Mouse (Mus musculus) right cerebral cortex, postnatal 10 days (tissue): ENCODE measurements around the gene Hand1.

Experiments
- DNase-seq, 2 experiments: peaks; one replicate each; pipeline ENCODE4 v3.0.0; 2021; ENCODE audit warnings: low spot score in 2 of 2

Hand1 gene

DNA sequence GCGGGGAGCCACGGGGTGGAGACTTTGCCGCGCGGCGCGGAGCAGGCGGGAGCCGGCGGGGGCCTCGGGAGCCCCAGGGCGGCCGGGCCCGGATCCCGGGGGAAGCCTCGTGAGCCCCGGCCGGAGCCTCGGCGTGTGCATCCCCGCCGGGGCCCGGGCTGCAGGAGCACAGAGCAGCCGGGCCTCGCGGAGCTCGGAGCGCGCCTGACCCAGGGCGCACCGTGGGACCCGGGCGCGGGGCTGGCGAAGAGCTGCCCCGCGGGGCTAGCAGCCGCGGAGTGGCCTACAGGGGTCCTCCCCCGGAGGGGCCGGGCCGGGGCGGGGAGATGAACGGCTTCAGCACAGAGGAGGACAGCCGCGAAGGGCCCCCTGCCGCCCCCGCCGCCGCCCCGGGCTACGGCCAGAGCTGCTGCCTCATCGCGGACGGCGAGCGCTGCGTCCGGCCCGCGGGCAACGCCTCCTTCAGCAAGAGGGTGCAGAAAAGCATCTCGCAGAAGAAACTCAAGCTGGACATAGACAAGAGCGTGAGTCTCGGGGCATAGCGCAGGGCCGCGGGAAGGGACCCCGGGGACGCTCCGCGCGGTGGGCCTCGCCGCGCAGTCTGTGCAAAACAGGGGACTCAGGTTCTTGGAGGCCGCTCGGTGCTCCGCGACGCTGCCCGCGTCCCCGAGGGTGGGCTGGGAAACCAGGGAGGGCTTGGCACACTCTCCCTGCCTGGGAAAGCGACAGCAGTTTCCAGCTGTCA, 30.7 kb downstream of the Hand1 start:
- peak; percentile 63 to 71 for DNase-seq

DNA sequence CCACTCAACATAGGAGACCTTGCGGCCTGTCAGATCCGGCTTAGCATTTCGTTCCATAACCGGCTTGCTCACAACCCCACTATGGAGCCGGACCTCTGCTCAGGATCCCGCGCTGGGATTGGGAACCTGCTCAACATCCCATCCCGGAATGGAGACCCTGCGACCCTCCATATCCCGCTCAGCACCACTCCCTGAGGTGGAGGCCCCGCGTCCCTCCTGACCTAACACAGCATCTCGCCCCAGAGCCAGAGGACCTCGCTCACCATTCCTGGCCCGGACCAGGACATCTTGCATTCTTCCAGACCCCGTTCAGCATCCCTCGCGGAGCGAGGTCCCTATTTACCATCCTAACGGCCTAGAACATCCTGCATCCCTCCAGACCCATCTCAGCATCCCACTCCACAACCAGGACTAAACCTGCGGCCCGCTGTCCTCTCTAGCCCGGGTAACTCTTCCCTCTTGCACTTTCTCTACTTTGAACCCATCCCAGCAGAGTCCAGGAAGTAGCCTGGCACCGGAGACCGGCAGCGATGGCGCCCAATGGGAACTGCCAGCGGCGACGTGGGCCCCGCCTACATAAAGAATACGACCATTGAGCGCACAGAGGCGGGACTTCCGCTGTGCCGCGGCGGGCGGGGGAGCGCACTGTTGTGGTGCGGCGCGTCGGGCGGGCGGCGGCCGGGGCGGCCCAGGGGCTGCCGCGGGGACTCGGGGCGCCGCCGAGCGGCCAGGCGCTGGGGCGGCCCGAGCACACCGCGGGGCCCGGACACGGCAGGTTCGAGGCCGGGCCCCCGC, 31.4 kb downstream of the Hand1 start, which contains the start of gene Sap30l:
Gene Sap30l, plus strand, starts transcription at position 667 of the 795 bp plus-strand sequence.
- peak; percentile 98 for DNase-seq

DNA sequence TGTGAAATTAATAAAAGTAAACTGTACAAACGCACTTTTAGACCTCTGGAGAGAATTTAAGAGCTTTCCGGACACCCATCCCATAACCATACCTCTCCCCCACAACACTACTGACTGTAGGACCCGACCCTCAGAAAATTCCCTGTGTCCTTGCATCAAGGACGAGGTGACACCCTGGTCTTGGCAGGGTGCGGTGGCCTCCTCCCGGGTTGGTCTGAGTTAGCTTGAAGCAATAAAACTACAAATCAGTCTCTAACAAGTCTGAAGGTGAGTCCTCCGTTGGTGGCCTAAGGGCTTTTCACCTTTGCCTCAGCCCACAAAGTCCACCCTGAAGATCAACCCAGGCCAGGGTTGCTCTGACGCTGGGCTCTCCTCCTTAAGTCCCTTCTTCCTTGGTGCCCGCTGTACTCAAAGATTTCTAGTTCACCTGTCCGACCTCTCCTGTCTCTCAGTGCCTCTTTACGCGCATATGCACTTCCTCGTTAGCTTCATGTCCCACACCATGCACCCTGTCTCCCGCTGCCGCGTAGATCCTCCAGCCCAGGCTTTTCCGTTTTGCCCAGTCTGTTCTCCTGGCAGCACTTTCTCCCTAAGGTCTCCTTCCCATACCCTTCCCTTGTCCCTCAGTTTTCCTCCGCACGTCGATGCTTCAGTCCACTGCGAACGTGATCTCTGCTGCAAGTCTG, 32.2 kb downstream of the Hand1 start:
- DNase-seq: no peak

DNA sequence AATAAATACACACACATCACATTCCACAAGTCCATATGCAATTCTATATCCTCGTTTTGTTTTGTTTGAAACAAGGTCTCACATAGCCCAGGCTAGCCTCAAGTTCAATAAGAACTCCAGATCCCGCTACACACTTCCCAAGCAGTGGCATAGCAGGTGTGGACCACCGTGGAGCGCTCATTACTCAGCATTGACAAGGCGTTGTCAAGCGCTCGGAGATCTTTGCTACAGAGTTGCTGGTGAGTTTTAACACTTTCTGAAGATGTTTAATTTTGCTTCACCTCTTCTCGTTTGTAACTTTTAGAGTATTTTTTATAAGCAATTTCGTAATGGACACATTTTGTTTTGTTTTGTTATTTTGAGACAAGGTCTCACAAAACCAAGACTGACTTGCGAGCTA, 33.2 kb downstream of the Hand1 start:
- DNase-seq: no peak

DNA sequence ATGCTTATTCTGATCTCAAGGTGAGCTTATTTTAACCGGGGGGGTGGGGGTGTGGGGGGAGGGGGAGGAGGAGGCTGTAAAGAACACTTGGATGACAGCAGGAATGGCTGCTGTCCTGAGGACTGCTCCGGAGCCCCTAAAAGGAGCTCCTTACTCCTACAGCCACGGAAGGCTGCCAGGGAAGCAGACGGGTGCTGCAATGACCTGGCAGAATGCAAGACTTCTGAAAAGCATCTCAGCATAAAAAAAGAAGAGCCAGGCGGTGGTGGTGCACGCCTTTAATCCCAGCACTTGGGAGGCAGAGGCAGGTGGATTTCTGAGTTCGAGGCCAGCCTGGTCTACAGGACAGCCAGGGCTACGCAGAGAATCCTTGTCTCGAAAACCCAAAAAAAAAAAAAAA, 34.8 kb downstream of the Hand1 start:
- DNase-seq: no peak

DNA sequence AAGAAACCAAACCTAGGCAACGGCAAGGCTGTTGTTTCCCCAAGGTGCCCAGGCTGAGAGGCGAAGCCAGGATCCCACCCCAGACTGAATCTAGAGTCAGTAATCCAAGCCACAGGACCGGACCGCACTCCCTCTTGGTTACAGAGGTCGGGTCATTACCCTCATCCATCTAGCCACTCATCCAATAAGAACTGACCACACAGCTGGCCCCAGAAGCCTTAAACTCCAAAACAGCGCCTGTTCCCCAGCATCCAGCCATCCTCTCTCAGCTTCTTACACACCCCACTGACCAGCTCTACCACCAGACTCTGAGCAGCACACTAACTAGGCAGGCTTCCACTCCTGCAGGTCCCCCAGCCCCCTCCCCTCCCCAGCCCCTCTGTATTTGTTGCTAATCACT, 37.5 kb downstream of the Hand1 start:
- no peak for DNase-seq

DNA sequence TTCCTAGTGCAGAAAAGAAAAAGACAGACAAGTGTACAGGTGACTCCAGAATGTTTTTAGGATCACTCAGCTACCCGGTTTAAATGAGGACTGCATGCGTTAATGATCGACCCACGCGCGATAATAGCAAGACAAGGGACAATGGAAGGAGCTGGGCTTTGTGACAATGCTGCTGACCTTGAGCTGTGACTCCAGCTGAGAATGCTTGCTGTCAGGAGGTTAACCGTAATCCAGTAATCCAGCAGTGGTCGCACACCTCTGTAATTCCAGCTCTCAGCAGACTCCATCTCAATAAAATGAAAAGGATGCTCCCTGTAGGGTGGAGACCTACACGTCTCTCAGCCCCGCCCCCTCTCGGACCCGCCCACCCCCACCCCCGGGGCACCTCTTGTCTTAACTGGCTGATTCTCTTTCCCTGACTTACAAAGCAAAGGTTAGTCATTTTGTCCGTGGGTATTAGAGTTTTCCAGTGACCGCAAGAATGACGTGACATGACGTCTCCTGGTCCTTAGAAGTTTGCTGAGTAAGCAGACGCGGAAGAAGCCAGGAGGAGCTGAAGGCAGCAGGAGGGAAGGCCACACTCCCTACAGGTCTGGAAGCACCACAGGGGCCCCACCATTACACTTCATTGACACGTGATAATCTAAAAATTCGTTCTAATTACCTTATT, 41.6 kb downstream of the Hand1 start:
- DNase-seq: no peak

DNA sequence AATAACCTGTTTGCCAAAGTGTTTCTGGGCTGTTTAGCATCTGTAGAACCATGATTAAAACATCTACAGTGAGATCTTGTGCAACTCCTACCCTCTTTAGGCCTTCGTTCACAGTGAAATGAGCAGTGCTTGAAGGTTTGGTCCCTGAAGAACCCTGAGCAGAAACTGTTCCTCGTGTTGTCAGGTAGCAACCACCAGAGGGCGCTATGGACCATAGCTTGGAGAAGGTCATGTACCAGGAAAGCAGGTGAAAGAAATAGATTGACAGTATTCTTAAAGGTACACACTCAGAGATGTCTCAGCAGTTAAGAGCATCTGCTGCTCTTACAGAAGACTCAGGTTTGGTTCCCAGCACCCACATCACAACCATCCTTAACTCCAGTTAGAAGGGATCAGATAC, 44.7 kb downstream of the Hand1 start:
- no peak for DNase-seq

DNA sequence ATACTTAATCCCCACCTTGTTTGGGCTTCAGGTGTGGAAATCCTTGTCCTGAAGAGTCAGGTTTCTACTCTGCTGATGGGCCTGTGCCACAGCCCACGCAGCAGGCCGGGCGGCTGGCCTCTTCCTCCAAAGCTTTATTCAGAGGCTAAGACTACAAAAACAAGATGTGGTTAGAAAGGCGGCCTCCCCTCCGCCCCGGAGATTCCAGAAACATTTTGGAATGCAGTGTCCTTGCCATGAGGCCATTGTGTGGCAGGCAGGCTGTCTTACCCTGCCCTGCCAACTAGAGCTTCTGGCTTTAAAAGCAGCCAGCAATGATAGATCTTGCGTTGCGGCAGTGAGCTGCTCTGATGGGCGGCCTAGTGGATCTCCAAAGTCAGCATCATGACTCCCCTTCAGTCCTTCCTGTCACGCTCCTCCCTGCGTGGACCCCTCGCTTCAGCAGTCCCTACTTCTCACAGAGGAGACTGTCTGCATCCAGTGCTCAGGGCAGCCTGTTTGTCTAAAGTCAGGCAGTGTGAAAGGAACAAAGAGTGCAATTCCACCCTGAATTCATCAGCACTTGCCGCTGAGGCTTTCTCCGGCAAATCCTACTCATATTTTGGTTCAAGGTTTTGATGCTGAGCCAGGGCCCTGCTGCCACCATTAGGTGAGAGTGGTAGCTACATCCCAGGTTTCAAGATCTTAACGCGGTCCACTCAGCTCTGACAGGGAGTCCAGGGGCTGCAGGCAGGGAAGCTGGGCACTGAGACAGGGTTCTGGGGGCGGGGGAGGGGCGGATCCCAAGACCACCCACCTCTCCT, 45.8 kb downstream of the Hand1 start:
- DNase-seq: peak; percentile 73 to 78

DNA sequence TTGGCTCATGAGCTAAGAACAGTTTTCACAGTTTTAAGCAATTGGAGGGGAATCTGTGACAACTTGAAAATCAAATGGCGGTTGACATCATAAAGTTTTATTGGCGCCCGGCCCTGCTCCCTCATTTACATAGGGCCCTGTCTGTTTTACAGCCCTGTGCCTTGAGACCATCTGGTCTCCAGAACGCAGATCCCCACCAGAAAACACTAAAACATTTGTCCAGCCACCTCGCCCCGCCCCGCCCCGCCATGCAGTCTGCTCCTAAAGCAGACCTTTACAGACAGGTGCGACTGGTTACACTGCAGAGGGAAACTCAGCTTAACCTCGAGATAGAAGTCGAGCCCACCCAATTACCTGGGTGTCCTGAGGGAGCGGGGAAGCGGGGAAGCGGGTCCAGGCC, 52.8 kb downstream of the Hand1 start:
- DNase-seq: no peak
